In genomic region chr12:24918575-24919262, GRCm38 (mm10) we compare ENCODE assay signal across 1 mouse cellular context.
TF ChIP-seq lines count a peak whose summit lies in the region.

No protein-coding gene starts in this region.

TF ChIP-seq in CH12.LX, 34 proteins besides CTCF, POLR2A, EP300 and RAD21 (continued from another document):
- TF ChIP-seq TCF12 (IDR thresholded peaks at IDR 0.05; ENCODE audit: low read depth, low read length) = no peak
- TF ChIP-seq MYC (IDR thresholded peaks at IDR 0.05; ENCODE audit: low read depth, low read length) = no peak
- no peak for TF ChIP-seq SMC3 (IDR thresholded peaks at IDR 0.05; ENCODE audit: low read depth, low read length)
- TF ChIP-seq BHLHE40 (IDR thresholded peaks at IDR 0.05; ENCODE audit: low read depth, low read length) = no peak
- TF ChIP-seq JUND (conservative IDR thresholded peaks at IDR 0.05; ENCODE audit: low read depth, low read length) = no peak
- TF ChIP-seq UBTF (IDR thresholded peaks at IDR 0.05; ENCODE audit: low read depth, low read length) = no peak
- TF ChIP-seq ETS1 (conservative IDR thresholded peaks at IDR 0.05; ENCODE audit: low read depth, low read length) = no peak
- TF ChIP-seq ZNF384 (IDR thresholded peaks at IDR 0.05; ENCODE audit: low read depth, low read length) = no peak
- TF ChIP-seq CHD1 (IDR thresholded peaks at IDR 0.05; ENCODE audit: low read depth, low read length) = no peak
- TF ChIP-seq MAX (IDR thresholded peaks at IDR 0.05; ENCODE audit: low read length) = no peak
- no peak for TF ChIP-seq PAX5 (IDR thresholded peaks at IDR 0.05; ENCODE audit: low read length)
